Mouse (Mus musculus): ENCODE measurements around the gene Dis3. TPM values are rescaled to one million over a fixed set of nuclear protein-coding genes. Genes with fewer than 3 reads are reported as not detected.

Dis3 gene
- polyA plus RNA-seq, 1 experiment from 2014 or later = 44.0 TPM

GRCm38 (mm10) chr14:99117576-99117975, 18.0 kb upstream of the Dis3 start:
- Histone ChIP-seq H3K36me3 (replicated peaks) (peaks cover 57% of the 10 kb centered on the region), H3K9me3 (no peaks in the 10 kb centered on the region), H3K4me3 (no peak overlapping the region), H3K27me3 (ENCODE audit: poor library complexity, severe bottlenecking) (no peaks in the 10 kb centered on the region), H3K27ac (no peak overlapping the region), H3K4me1 (no peaks in the 10 kb centered on the region)
- no peak for DNase-seq (ENCODE audit: extremely low spot score, low spot score)
- whole genome bisulfite sequencing = 84% methylated on average over 4 of the region's 4 CpGs

- DNase-seq (ENCODE audit: extremely low spot score, low spot score) = no peak
- 94% methylated on average over 6 of the region's 6 CpGs for WGBS
Measured at GRCm38 (mm10) chr14:99108762-99109161, 9.2 kb upstream of the Dis3 start.

GRCm38 (mm10) chr14:99107631-99108187, 8.1 kb upstream of the Dis3 start:
- Histone ChIP-seq H3K4me1 (no peaks in the 10 kb centered on the region), H3K9me3 (no peaks in the 10 kb centered on the region), H3K4me3 (no peak overlapping the region), H3K36me3 (replicated peaks) (peaks cover 91% of the 10 kb centered on the region), H3K27ac (no peak overlapping the region), H3K27me3 (ENCODE audit: poor library complexity, severe bottlenecking) (no peaks in the 10 kb centered on the region)
- whole genome bisulfite sequencing = 90% methylated on average over 2 of the region's 2 CpGs
- DNase-seq (ENCODE audit: extremely low spot score, low spot score) = no peak

More at GRCm38 (mm10) chr14:99108762-99109161, 9.2 kb upstream of the Dis3 start:
- H3K9me3 ChIP-seq = no peaks in the 10 kb centered on the region
- H3K4me1 ChIP-seq = no peaks in the 10 kb centered on the region
- H3K36me3 ChIP-seq (replicated peaks) = peaks cover 91% of the 10 kb centered on the region
- no peaks in the 10 kb centered on the region for H3K27me3 ChIP-seq (ENCODE audit: poor library complexity, severe bottlenecking)
- H3K4me3 ChIP-seq = no peak overlapping the region
- H3K27ac ChIP-seq = no peak overlapping the region

- peaks cover 91% of the 10 kb centered on the region for H3K36me3 ChIP-seq (replicated peaks)
- H3K27me3 ChIP-seq (ENCODE audit: poor library complexity, severe bottlenecking) = no peaks in the 10 kb centered on the region
- no peaks in the 10 kb centered on the region for H3K4me1 ChIP-seq
- 95% methylated on average over 2 of the region's 2 CpGs for WGBS
- H3K9me3 ChIP-seq = no peaks in the 10 kb centered on the region
- no peak overlapping the region for H3K4me3 ChIP-seq
- H3K27ac ChIP-seq = no peak overlapping the region
- DNase-seq (ENCODE audit: extremely low spot score, low spot score) = no peak
Measured at GRCm38 (mm10) chr14:99106671-99107070, 7.1 kb upstream of the Dis3 start.

GRCm38 (mm10) chr14:99104542-99105123, 5.1 kb upstream of the Dis3 start:
- Histone ChIP-seq H3K27me3 (ENCODE audit: poor library complexity, severe bottlenecking) (no peaks in the 10 kb centered on the region), H3K4me3 (no peak overlapping the region), H3K36me3 (replicated peaks) (peaks cover 76% of the 10 kb centered on the region), H3K9me3 (no peaks in the 10 kb centered on the region), H3K4me1 (peaks cover 7% of the 10 kb centered on the region), H3K27ac (no peak overlapping the region)
- WGBS = 96% methylated on average over 6 of the region's 6 CpGs
- DNase-seq (ENCODE audit: extremely low spot score, low spot score) = no peak

GRCm38 (mm10) chr14:99103050-99103449, 3.5 kb upstream of the Dis3 start:
- H3K4me3 ChIP-seq = no peak overlapping the region
- no peak overlapping the region for H3K27ac ChIP-seq
- H3K4me1 ChIP-seq = peaks cover 15% of the 10 kb centered on the region
- no peak for DNase-seq (ENCODE audit: extremely low spot score, low spot score)
- H3K36me3 ChIP-seq (replicated peaks) = peaks cover 61% of the 10 kb centered on the region
- H3K27me3 ChIP-seq (ENCODE audit: poor library complexity, severe bottlenecking) = no peaks in the 10 kb centered on the region
- no peaks in the 10 kb centered on the region for H3K9me3 ChIP-seq
- 92% methylated on average over 4 of the region's 4 CpGs for WGBS

GRCm38 (mm10) chr14:99099967-99100587, 507 bp upstream of the Dis3 start:
- DNase-seq (ENCODE audit: extremely low spot score, low spot score) = no peak
- H3K27me3 ChIP-seq (ENCODE audit: poor library complexity, severe bottlenecking) = no peaks in the 10 kb centered on the region

GRCm38 (mm10) chr14:99088947-99089346, 10.6 kb downstream of the Dis3 start:
- 95% methylated on average over 7 of the region's 7 CpGs for WGBS
- Histone ChIP-seq H3K27ac (no peak overlapping the region), H3K4me3 (no peak overlapping the region), H3K9me3 (no peaks in the 10 kb centered on the region), H3K36me3 (replicated peaks) (peaks cover 96% of the 10 kb centered on the region), H3K4me1 (no peaks in the 10 kb centered on the region), H3K27me3 (ENCODE audit: poor library complexity, severe bottlenecking) (no peaks in the 10 kb centered on the region)
- no peak for DNase-seq (ENCODE audit: extremely low spot score, low spot score)

More at GRCm38 (mm10) chr14:99099967-99100587, 507 bp upstream of the Dis3 start:
- Histone ChIP-seq H3K4me1 (peaks cover 15% of the 10 kb centered on the region), H3K27ac (peak overlapping the region; percentile 95), H3K9me3 (no peaks in the 10 kb centered on the region), H3K36me3 (replicated peaks) (peaks cover 68% of the 10 kb centered on the region), H3K4me3 (peak overlapping the region; percentile 95)
- 6% methylated on average over 20 of the region's 20 CpGs for WGBS

- no peak overlapping the region for H3K27ac ChIP-seq
- H3K36me3 ChIP-seq (replicated peaks) = peaks cover 97% of the 10 kb centered on the region
- no peaks in the 10 kb centered on the region for H3K9me3 ChIP-seq
- H3K4me3 ChIP-seq = no peak overlapping the region
- 89% methylated on average over 4 of the region's 4 CpGs for WGBS
- no peak for DNase-seq (ENCODE audit: extremely low spot score, low spot score)
- H3K27me3 ChIP-seq (ENCODE audit: poor library complexity, severe bottlenecking) = no peaks in the 10 kb centered on the region
- no peaks in the 10 kb centered on the region for H3K4me1 ChIP-seq
Measured at GRCm38 (mm10) chr14:99071146-99071545, 28.4 kb downstream of the Dis3 start.

- no peak overlapping the region for H3K27ac ChIP-seq
- 91% methylated on average over 2 of the region's 2 CpGs for WGBS
Measured at GRCm38 (mm10) chr14:99063091-99063490, 36.5 kb downstream of the Dis3 start.

GRCm38 (mm10) chr14:99060616-99061015, 39.0 kb downstream of the Dis3 start:
- H3K27ac ChIP-seq = no peak overlapping the region
- H3K36me3 ChIP-seq (replicated peaks) = peaks cover 87% of the 10 kb centered on the region
- no peak for DNase-seq (ENCODE audit: extremely low spot score, low spot score)
- H3K4me3 ChIP-seq = no peak overlapping the region
- H3K4me1 ChIP-seq = no peaks in the 10 kb centered on the region
- no peaks in the 10 kb centered on the region for H3K27me3 ChIP-seq (ENCODE audit: poor library complexity, severe bottlenecking)
- WGBS = 94% methylated on average over 12 of the region's 12 CpGs
- no peaks in the 10 kb centered on the region for H3K9me3 ChIP-seq

More at GRCm38 (mm10) chr14:99063091-99063490, 36.5 kb downstream of the Dis3 start:
- peaks cover 88% of the 10 kb centered on the region for H3K36me3 ChIP-seq (replicated peaks)
- no peaks in the 10 kb centered on the region for H3K27me3 ChIP-seq (ENCODE audit: poor library complexity, severe bottlenecking)
- no peaks in the 10 kb centered on the region for H3K9me3 ChIP-seq
- H3K4me1 ChIP-seq = no peaks in the 10 kb centered on the region
- no peak for DNase-seq (ENCODE audit: extremely low spot score, low spot score)
- H3K4me3 ChIP-seq = no peak overlapping the region

GRCm38 (mm10) chr14:99058959-99059586, 40.5 kb downstream of the Dis3 start:
- H3K4me1 ChIP-seq = no peaks in the 10 kb centered on the region
- no peaks in the 10 kb centered on the region for H3K9me3 ChIP-seq
- WGBS = 96% methylated on average over 7 of the region's 7 CpGs
- DNase-seq (ENCODE audit: extremely low spot score, low spot score) = no peak
- H3K27ac ChIP-seq = no peak overlapping the region
- no peaks in the 10 kb centered on the region for H3K27me3 ChIP-seq (ENCODE audit: poor library complexity, severe bottlenecking)
- H3K36me3 ChIP-seq (replicated peaks) = peaks cover 86% of the 10 kb centered on the region
- H3K4me3 ChIP-seq = no peak overlapping the region

- Histone ChIP-seq H3K27me3 (ENCODE audit: poor library complexity, severe bottlenecking) (no peaks in the 10 kb centered on the region), H3K36me3 (replicated peaks) (peaks cover 35% of the 10 kb centered on the region), H3K27ac (peak overlapping the region; percentile 96), H3K4me1 (peaks cover 29% of the 10 kb centered on the region), H3K9me3 (no peaks in the 10 kb centered on the region), H3K4me3 (peak overlapping the region; percentile 93)
- WGBS = 2% methylated on average over 15 of the region's 15 CpGs
- DNase-seq (ENCODE audit: extremely low spot score, low spot score) = no peak
Measured at GRCm38 (mm10) chr14:99046782-99047181, 52.8 kb downstream of the Dis3 start.
